Mouse (Mus musculus): ENCODE data around the gene Med7.

The Med7 gene

GRCm38 (mm10) chr11:46436760-46437458 is at the start of gene Med7:
Gene Med7 (plus strand): TSS chr11:46436925.
- in situ Hi-C loops (cut with MboI, MseI), result loop anchor here (10.0 to 25.0 kb wide), 2 partner anchors 52 to 475 kb away; partner anchors contain the start of genes Itk and Thg1l

- in situ Hi-C loops (cut with MboI, MseI), result loop anchor here (10.0 kb wide), 1 partner anchor 48 kb away; the partner anchor contains the start of gene Med7
These were observed 49.7 kb upstream of the Med7 start for GRCm38 (mm10) chr11:46387061-46387460.

- in situ Hi-C loops (cut with MboI, MseI), result loop anchor here (10.0 kb wide), 1 partner anchor 46 kb away; the partner anchor contains the start of gene Med7
These were observed 48.3 kb upstream of the Med7 start for GRCm38 (mm10) chr11:46388438-46388837.

- in situ Hi-C loops (cut with MboI, MseI), result loop anchor here (10.0 kb wide), 1 partner anchor 45 kb away; the partner anchor contains the start of gene Med7
These were observed 47.2 kb upstream of the Med7 start, which contains the start of gene Itk for GRCm38 (mm10) chr11:46389336-46390117. Gene Itk (minus strand): TSS chr11:46389515.

- in situ Hi-C loops (cut with MboI, MseI), result no loop called here
These were observed 46.1 kb upstream of the Med7 start for GRCm38 (mm10) chr11:46390621-46391020.

- in situ Hi-C loops (cut with MboI, MseI), result no loop called here
These were observed 43.8 kb upstream of the Med7 start for GRCm38 (mm10) chr11:46392890-46393289.

GRCm38 (mm10) chr11:46393413-46393812 is 43.3 kb upstream of the Med7 start:
- in situ Hi-C loops (cut with MboI, MseI), result no loop called here

GRCm38 (mm10) chr11:46395088-46395487 is 41.6 kb upstream of the Med7 start:
- in situ Hi-C loops (cut with MboI, MseI), result no loop called here

- in situ Hi-C loops (cut with MboI, MseI), result no loop called here
These were observed 41.0 kb upstream of the Med7 start for GRCm38 (mm10) chr11:46395698-46396097.

GRCm38 (mm10) chr11:46396167-46396859 is 40.4 kb upstream of the Med7 start, which contains the start of gene Fam71b:
Gene Fam71b (plus strand): TSS chr11:46396559.
- in situ Hi-C loops (cut with MboI, MseI), result no loop called here

GRCm38 (mm10) chr11:46396860-46397179 is 39.9 kb upstream of the Med7 start:
- in situ Hi-C loops (cut with MboI, MseI), result no loop called here

- in situ Hi-C loops (cut with MboI, MseI), result no loop called here
These were observed 38.8 kb upstream of the Med7 start for GRCm38 (mm10) chr11:46397900-46398299.

- in situ Hi-C loops (cut with MboI, MseI), result no loop called here
These were observed 38.3 kb upstream of the Med7 start for GRCm38 (mm10) chr11:46398473-46398872.

- in situ Hi-C loops (cut with MboI, MseI), result no loop called here
These were observed 37.8 kb upstream of the Med7 start for GRCm38 (mm10) chr11:46398933-46399383.

- in situ Hi-C loops (cut with MboI, MseI), result no loop called here
These were observed 35.2 kb upstream of the Med7 start for GRCm38 (mm10) chr11:46401555-46401954.

GRCm38 (mm10) chr11:46404986-46405385 is 31.7 kb upstream of the Med7 start:
- in situ Hi-C loops (cut with MboI, MseI), result no loop called here

- in situ Hi-C loops (cut with MboI, MseI), result no loop called here
These were observed 30.0 kb upstream of the Med7 start for GRCm38 (mm10) chr11:46406721-46407120.

- in situ Hi-C loops (cut with MboI, MseI), result no loop called here
These were observed 26.6 kb upstream of the Med7 start for GRCm38 (mm10) chr11:46410018-46410563.

GRCm38 (mm10) chr11:46418438-46418837 is 18.3 kb upstream of the Med7 start:
- in situ Hi-C loops (cut with MboI, MseI), result no loop called here

- in situ Hi-C loops (cut with MboI, MseI), result no loop called here
These were observed 17.9 kb upstream of the Med7 start for GRCm38 (mm10) chr11:46418860-46419259.

- in situ Hi-C loops (cut with MboI, MseI), result no loop called here
These were observed 15.4 kb upstream of the Med7 start for GRCm38 (mm10) chr11:46421086-46421888.

Data from T-helper 1 cell (primary cell).